Mouse (Mus musculus) ES-Bruce4 (cell line): ENCODE results near the gene Ccm2.

Experiments
- CTCF ChIP-seq: IDR thresholded peaks from one replicate; pipeline ENCODE4 v1.8.1; 2011; ENCODE audit warnings: low read depth, low read length
- POLR2A ChIP-seq: IDR thresholded peaks from one replicate; pipeline ENCODE4 v1.8.1; 2011; ENCODE audit warnings: low read length; ENCODE audit not compliant: insufficient read depth

GRCm38 (mm10) chr11:6601649-6602480 lies 55.2 kb downstream of the Ccm2 start:
- TF ChIP-seq POLR2A (no peak), CTCF (no peak)
